Mouse (Mus musculus) cerebellum, adult 2 months (tissue): Measurements from ENCODE around the gene Ppp4r1.

Experiments
- CTCF ChIP-seq: fragments of 200-500 bp; IDR thresholded peaks from 2 replicates; pipeline ENCODE4 v1.5.1; 2011; ENCODE audit warnings: low read depth, mild to moderate bottlenecking, control low read depth, low read length, moderate library complexity, borderline replicate concordance; ENCODE audit not compliant: insufficient read depth
- POLR2A ChIP-seq: fragments of 200-500 bp; IDR thresholded peaks from 2 replicates; pipeline ENCODE4 v1.6.1; 2011; ENCODE audit warnings: low read length, control low read depth, borderline replicate concordance; ENCODE audit not compliant: insufficient read depth

- TF ChIP-seq CTCF: no peak
- TF ChIP-seq POLR2A: no peak
Measured at GRCm38 (mm10) chr17:65794096-65794850, 11.9 kb downstream of the Ppp4r1 start.
